Mouse (Mus musculus) brain, embryonic 14.5 days (tissue): ENCODE data around the gene Map2k1.

Source experiments
- CTCF ChIP-seq: fragments of 200-500 bp; IDR thresholded peaks from 2 replicates; pipeline ENCODE4 v1.5.1; 2012; ENCODE audit warnings: inconsistent platforms, mild to moderate bottlenecking, moderate library complexity, borderline replicate concordance; ENCODE audit not compliant: insufficient read depth, insufficient read length; ENCODE audit errors: extremely low read depth
- POLR2A ChIP-seq: fragments of 200-500 bp; IDR thresholded peaks from 2 replicates; pipeline ENCODE4 v1.6.1; 2012; ENCODE audit warnings: mild to moderate bottlenecking, inconsistent platforms, borderline replicate concordance; ENCODE audit not compliant: poor library complexity, insufficient read depth, insufficient read length, severe bottlenecking; ENCODE audit errors: extremely low read depth

DNA sequence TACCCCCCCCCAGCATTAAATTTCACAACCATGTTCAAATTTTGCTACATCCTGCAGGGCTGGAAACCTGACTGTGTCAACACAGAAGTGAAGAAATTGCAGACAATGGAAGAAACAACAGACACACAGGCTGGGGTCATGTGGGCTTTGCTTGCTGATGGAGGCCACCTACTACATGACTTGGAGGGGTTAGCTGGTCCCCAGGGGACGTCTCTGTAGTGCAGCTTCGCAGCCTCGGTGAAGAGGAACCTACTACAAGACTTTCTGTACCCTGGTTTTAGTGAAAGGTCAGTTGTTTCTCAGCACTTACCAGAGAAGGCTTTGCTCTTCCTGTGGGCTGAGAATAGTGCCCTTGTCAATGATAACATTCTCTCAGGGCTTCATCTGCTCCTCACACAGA, 17.8 kb upstream of the Map2k1 start:
- no peak for TF ChIP-seq POLR2A
- TF ChIP-seq CTCF: no peak
